Mouse (Mus musculus): ENCODE measurements at regions not wholly inside any gene's neighbourhood (a gene's known extent, or its start where the extent isn't known, plus 50 kb on each side); places are given as distances from the start of the nearest gene placed in this dataset.

GRCm38 (mm10) chrX:76795304-76795703 lies 192.6 kb upstream of the Cldn34d start:
- no peaks in the 10 kb centered on the region for H3K27me3 ChIP-seq
- 63% methylated on average over 1 of the region's 1 CpGs for WGBS
- H3K9ac ChIP-seq (replicated peaks): no peak overlapping the region
- no peak overlapping the region for H3K4me2 ChIP-seq (replicated peaks)
- ATAC-seq (replicated peaks): no peak
- no peaks in the 10 kb centered on the region for H3K36me3 ChIP-seq
- no peak overlapping the region for H3K27ac ChIP-seq (replicated peaks)
- no peak overlapping the region for H3K4me3 ChIP-seq
- H3K4me1 ChIP-seq: no peaks in the 10 kb centered on the region
- H3K9me3 ChIP-seq: no peaks in the 10 kb centered on the region

DNA sequence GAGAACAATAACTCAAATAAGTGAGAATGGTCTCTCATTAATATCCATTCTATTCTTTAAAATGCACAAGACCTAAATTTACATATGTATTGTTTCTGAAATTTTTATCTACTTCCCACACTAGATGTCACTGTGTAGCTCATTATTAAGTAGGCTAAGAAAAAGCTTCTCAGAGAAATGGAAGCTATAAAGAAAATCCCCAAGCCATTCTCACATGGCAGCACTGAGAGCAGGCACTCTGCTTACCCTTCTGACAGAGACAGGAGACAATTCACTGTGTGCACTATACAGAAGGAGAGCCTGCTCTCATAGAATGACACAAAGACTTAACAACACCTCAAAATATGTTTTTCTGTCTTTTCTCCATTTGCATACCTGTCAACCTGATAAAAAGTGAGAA lies 187.9 kb upstream of the Cldn34d start:
- no peaks in the 10 kb centered on the region for H3K27me3 ChIP-seq
- H3K9me3 ChIP-seq: no peaks in the 10 kb centered on the region
- H3K4me1 ChIP-seq: no peaks in the 10 kb centered on the region
- no peaks in the 10 kb centered on the region for H3K36me3 ChIP-seq
- H3K9ac ChIP-seq (replicated peaks): no peak overlapping the region
- no peak overlapping the region for H3K4me3 ChIP-seq
- ATAC-seq (replicated peaks): peak; percentile 87
- no peak overlapping the region for H3K27ac ChIP-seq (replicated peaks)
- H3K4me2 ChIP-seq (replicated peaks): no peak overlapping the region

GRCm38 (mm10) chrX:76780044-76780443 lies 177.3 kb upstream of the Cldn34d start:
- Histone ChIP-seq H3K27me3 (no peaks in the 10 kb centered on the region), H3K9me3 (no peaks in the 10 kb centered on the region), H3K27ac (replicated peaks) (no peak overlapping the region), H3K4me2 (replicated peaks) (no peak overlapping the region), H3K4me3 (no peak overlapping the region), H3K36me3 (no peaks in the 10 kb centered on the region), H3K9ac (replicated peaks) (no peak overlapping the region), H3K4me1 (no peaks in the 10 kb centered on the region)
- ATAC-seq (replicated peaks): no peak

Data from forebrain, embryonic 15.5 days (tissue).